Mouse (Mus musculus): ENCODE data around the gene Myrf.
"Not testable (repeated sequence)": the region's sequence is repeated elsewhere in the genome, so short reads cannot be mapped to it uniquely, and the experiment has no call there.

Gene Myrf

DNA sequence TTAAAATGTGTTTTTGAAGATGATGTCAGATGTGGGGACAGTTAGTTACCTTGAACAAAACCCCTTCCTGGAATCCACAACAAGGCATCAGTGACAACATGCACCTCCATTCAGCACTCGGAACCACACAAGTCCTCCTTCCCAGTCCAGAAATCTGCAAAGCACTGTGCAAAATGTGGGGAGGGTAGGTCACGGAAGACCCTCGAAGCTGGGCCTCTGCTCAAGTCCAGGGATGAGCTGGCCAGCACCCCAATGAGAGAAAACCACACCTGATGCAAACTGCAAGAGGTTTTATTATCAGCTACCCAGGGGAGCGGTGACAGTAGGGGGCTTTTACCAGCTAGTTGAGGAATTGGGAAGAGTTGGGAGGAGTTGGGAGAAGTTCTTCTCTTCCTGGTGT is 65.6 kb downstream of the Myrf start:
- no peak for DNase-seq

DNA sequence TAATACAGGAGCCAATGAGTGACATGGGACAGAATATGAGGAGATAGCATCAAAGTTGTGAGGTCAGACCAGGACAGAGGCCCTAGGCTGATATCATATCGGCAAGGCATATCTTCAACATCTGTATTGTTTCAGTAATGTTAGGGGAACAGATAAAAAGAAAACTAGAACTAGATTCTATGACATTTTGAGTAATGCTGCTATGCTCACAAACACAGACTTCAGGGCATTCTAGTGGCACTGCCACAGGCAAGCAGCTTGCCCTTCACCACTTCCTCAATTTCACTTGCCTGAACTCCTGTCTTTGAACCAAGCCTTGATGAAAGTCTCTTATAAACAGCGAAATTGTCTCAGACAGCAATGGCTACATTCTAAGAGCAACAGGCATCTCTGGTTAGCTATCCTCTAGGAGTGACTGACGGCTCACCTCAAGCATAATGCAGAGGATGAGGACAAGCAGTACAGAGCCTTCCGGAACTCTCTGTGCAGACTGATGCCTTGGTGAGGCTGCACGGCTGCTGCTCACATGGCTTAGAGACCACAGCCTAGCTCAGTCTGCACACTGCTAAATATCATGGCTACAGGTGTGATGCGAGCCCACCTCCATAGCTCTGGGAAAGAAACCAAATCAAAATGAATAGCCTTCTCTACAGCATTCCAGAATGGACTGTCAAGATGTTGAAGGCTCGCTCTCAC is 66.6 kb downstream of the Myrf start:
- no peak for DNase-seq

GRCm38 (mm10) chr19:10173116-10173718 is 67.3 kb downstream of the Myrf start:
- no peak for DNase-seq

DNA sequence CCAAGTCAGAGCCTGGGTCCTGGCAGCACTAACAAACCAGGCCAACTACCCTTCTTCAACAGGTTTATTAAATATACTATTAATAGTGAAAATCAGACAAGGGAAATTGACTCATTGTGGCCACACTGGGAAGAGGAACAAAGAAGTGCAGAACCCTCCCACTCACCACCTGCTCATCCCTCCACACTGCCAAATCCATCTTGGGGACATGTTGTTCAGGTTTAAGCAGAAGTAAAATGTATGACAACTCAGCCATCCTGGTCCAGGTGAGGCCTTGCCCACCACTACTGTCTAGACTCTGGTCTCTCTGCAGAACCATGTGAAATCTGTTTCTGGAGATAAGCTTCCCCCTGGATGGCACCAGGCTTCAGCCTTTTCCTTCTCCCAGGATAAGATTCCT is 68.7 kb downstream of the Myrf start:
- no peak for DNase-seq

GRCm38 (mm10) chr19:10171359-10171758 is 69.2 kb downstream of the Myrf start:
- no peak for DNase-seq

DNA sequence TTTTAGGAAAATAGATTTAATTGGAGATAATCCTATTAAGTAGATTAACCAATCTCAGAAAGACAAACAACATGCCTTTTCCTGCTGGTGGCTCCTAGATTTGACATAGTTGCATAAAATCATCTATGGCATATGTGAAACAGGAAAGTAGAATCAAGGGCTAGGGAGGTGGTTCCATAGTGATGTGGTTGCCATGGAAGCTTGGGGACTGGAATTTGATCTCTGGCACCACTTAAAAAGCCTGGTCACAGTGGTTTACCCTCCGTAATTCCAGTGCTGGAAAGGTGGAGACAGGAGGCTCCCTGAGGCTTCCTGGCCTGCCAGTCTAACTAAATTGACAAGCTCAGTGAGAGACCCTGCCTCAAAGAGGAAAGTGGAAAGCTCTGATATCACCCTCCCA is 70.1 kb downstream of the Myrf start:
- no peak for DNase-seq

DNA sequence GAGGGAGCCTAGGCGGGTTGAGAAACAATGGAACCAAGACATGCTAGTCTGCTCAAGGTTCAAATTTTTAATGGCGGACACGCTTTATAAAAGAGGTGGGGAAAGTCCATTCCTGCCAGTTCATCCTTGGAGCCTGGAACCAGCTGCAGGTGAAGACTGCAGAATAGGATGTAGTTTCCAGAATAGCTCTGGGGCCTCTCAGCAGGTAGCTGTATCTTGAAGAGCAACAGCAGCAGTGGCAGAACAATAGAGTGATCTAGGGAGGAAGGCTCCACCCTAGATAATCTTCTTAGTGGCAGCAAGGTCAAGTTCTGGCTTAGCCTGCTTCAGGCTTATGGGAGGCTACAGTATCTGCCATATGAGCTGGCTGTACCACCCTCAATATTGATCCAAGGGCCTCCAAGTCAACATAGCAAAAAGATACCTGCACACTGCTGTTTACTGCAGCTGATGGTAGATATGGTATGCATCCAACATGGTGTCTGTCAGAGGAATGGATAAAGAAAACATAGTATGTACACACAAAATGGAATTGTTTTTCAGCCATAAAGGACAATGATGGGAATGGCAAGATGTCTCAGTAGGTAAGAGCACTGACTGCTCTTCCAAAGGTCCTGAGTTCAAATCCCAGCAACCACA is 70.7 kb downstream of the Myrf start:
- DNase-seq = not testable (repeated sequence)

- DNase-seq = no peak
Observed at GRCm38 (mm10) chr19:10169179-10169578, 71.4 kb downstream of the Myrf start.

DNA sequence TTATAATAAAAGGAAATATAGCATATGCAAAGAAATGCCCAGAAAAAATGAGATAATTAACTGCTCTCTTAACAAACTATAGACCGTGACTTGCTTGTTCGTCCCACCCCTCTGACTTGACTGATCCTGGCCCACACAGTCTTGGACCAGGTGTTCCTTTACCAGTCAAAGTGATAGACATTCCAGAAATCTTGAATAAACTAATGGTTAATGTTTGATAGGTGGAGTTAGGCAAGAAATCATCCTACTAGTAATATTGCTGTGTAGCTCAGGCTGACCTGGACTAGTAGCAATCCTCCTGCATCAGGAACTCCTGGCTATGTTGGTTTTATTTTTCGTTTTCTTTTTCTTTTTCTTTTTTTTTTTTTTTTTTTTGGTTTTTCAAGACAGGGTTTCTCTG is 72.1 kb downstream of the Myrf start:
- DNase-seq = no peak

DNA sequence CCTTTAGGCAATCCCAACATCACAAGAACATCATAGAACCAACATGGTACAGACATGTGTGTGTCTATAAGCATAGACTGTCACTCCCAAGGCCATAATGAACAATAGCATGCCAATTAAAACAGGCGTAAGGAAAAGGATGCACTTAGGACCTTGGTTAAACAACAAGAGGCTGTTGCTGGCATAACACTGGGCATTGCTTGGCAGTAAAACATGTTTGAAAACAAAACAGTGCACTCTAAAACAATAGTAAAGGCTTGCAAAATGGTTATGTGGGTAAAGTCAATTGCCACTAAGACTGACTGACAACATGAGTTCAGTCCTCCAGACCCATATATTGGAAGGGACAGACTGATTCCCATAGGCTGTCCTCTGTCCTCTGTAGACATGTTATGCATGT is 72.6 kb downstream of the Myrf start:
- DNase-seq = no peak

GRCm38 (mm10) chr19:10167112-10167511 is 73.4 kb downstream of the Myrf start:
- no peak for DNase-seq

GRCm38 (mm10) chr19:10165928-10166327 is 74.6 kb downstream of the Myrf start:
- not testable (repeated sequence) for DNase-seq

- DNase-seq = no peak
Observed at GRCm38 (mm10) chr19:10163896-10164295, 76.7 kb downstream of the Myrf start.
